7 mouse cellular contexts compared by ENCODE assay signal in genomic region chr15:80091121-80091955, GRCm38 (mm10). TPM values are rescaled to one million over a fixed set of nuclear protein-coding genes. Genes with fewer than 3 reads are reported as not detected.
DNase-seq lines count a peak whose midpoint lies in the region; ATAC-seq and TF ChIP-seq lines count a peak whose summit lies in the region.

Gene Syngr1, plus strand, starts transcription at chr15:80091334.
Gene Rpl3, minus strand, starts transcription at chr15:80091868.

- H3K27me3 ChIP-seq in embryonic facial prominence, embryonic 12.5 days, result peaks cover 60% of the 10 kb centered on the region
- H3K27me3 ChIP-seq in kidney, adult 2 months (replicated peaks; ENCODE audit: control insufficient read depth, insufficient read depth, low read length), result no peaks in the 10 kb centered on the region
- H3K27me3 ChIP-seq in limb, embryonic 13.5 days, result peaks cover 65% of the 10 kb centered on the region
- peaks cover 37% of the 10 kb centered on the region for H3K27me3 ChIP-seq in midbrain, embryonic 13.5 days

- WGBS in embryonic facial prominence, embryonic 12.5 days, result 1% methylated on average over 85 of the region's 86 CpGs
- WGBS in kidney, adult 2 months, result 2% methylated on average over 83 of the region's 86 CpGs
- WGBS in limb, embryonic 13.5 days, result 1% methylated on average over 81 of the region's 86 CpGs
- under 1% methylated on average over 69 of the region's 86 CpGs for WGBS in midbrain, embryonic 13.5 days

- H3K9ac ChIP-seq in embryonic facial prominence, embryonic 12.5 days, result peak within 1 kb of the TSS; percentile 57
- H3K9ac ChIP-seq in limb, embryonic 13.5 days, result peak within 1 kb of the TSS; percentile 57
- peak within 1 kb of the TSS; percentile 85 for H3K9ac ChIP-seq in midbrain, embryonic 13.5 days (replicated peaks)

- H3K4me2 ChIP-seq in embryonic facial prominence, embryonic 12.5 days (replicated peaks), result peak within 1 kb of the TSS; percentile 87
- peak within 1 kb of the TSS; percentile 97 for H3K4me2 ChIP-seq in limb, embryonic 13.5 days (replicated peaks)
- peak within 1 kb of the TSS; percentile 85 for H3K4me2 ChIP-seq in midbrain, embryonic 13.5 days (replicated peaks)

- H3K36me3 ChIP-seq in embryonic facial prominence, embryonic 12.5 days, result no peaks in the 10 kb centered on the region
- H3K36me3 ChIP-seq in kidney, adult 2 months (ENCODE audit: control insufficient read depth, insufficient read depth, low read length), result no peaks in the 10 kb centered on the region
- H3K36me3 ChIP-seq in limb, embryonic 13.5 days, result no peaks in the 10 kb centered on the region
- H3K36me3 ChIP-seq in midbrain, embryonic 13.5 days, result no peaks in the 10 kb centered on the region

- no peak for TF ChIP-seq POLR2A in kidney, adult 2 months (IDR thresholded peaks at IDR 0.05; ENCODE audit: low read depth, low read length)

- H3K4me1 ChIP-seq in embryonic facial prominence, embryonic 12.5 days, result peaks cover 4% of the 10 kb centered on the region; the same call in 1 of the 2 replicates
- H3K4me1 ChIP-seq in kidney, adult 2 months (ENCODE audit: control insufficient read depth, insufficient read depth, low read length), result no peaks in the 10 kb centered on the region
- peaks cover 18% of the 10 kb centered on the region; the same call in 1 of the 2 replicates for H3K4me1 ChIP-seq in limb, embryonic 13.5 days
- peaks cover 26% of the 10 kb centered on the region for H3K4me1 ChIP-seq in midbrain, embryonic 13.5 days (replicated peaks)

- DNase-seq in adrenal gland, postnatal 36 days, result peak; percentile 85 to 93
- peak; percentile 58 for DNase-seq in heart, adult 8-10 months (ENCODE audit: low spot score)
- peak; percentile 76 for DNase-seq in kidney, adult 2 months
- DNase-seq in spleen, adult 12 weeks (ENCODE audit: low spot score), result peak; percentile 73

- peak within 1 kb of the TSS; percentile 59 for H3K4me3 ChIP-seq in embryonic facial prominence, embryonic 12.5 days
- peak within 1 kb of the TSS; percentile 58 for H3K4me3 ChIP-seq in kidney, adult 2 months (ENCODE audit: insufficient read depth, low read depth, low read length)
- peak within 1 kb of the TSS; percentile 66 for H3K4me3 ChIP-seq in limb, embryonic 13.5 days
- peak within 1 kb of the TSS; percentile 78 for H3K4me3 ChIP-seq in midbrain, embryonic 13.5 days (replicated peaks)

- TF ChIP-seq CTCF in kidney, adult 2 months (conservative IDR thresholded peaks at IDR 0.05; ENCODE audit: insufficient read depth, insufficient read length, low read depth, low read length), result peak; percentile 60

- ATAC-seq in embryonic facial prominence, embryonic 12.5 days (ENCODE audit: insufficient number of reproducible peaks, insufficient read depth, low FRiP score, low TSS enrichment), result 0 out of 2 replicates have a peak, but pooled peaks have one; percentile 53
- 0 out of 2 replicates have a peak, but pooled peaks have one; percentile 34 for ATAC-seq in limb, embryonic 13.5 days (ENCODE audit: low FRiP score, low read depth)
- ATAC-seq in midbrain, embryonic 13.5 days, result peak; percentile 77

- no peak within 1 kb of the TSS for H3K27ac ChIP-seq in embryonic facial prominence, embryonic 12.5 days
- no peak within 1 kb of the TSS for H3K27ac ChIP-seq in kidney, adult 2 months (ENCODE audit: insufficient read depth, low read depth, low read length)
- H3K27ac ChIP-seq in limb, embryonic 13.5 days, result no peak within 1 kb of the TSS
- H3K27ac ChIP-seq in midbrain, embryonic 13.5 days, result peak within 1 kb of the TSS; percentile 30; the same call in 1 of the 2 replicates

- no peaks in the 10 kb centered on the region for H3K9me3 ChIP-seq in embryonic facial prominence, embryonic 12.5 days
- peaks cover 3% of the 10 kb centered on the region; the same call in 1 of the 2 replicates for H3K9me3 ChIP-seq in limb, embryonic 13.5 days
- H3K9me3 ChIP-seq in midbrain, embryonic 13.5 days, result no peaks in the 10 kb centered on the region

RNA-seq across cellular contexts. Expression of gene Syngr1, which starts in this region (rescaled TPM):
- 10 to 100 TPM; 28.0 to 31.5 TPM for total RNA-seq in adrenal gland, postnatal 36 days (2021)
- 6.4 and 8.1 TPM in 2 replicates for polyA plus RNA-seq in embryonic facial prominence, embryonic 12.5 days (2016; fragmentation: Nextera tagmentation; extraction: Ambion mirVana)
- total RNA-seq in heart, adult 8-10 months (2022), result 100 to 1,000 TPM in 2 of 4 experiments, 10 to 100 TPM in 2; 91.7 to 111 (median 98.9) TPM
- 94.8 and 106 TPM in 2 replicates for polyA plus RNA-seq in kidney, adult 2 months (2012; rRNA removed)
- polyA plus RNA-seq in limb, embryonic 13.5 days (2015; fragmentation: Nextera tagmentation; extraction: Ambion mirVana), result 5.5 and 5.6 TPM in 2 replicates
- polyA plus RNA-seq in midbrain, embryonic 13.5 days (2015; fragmentation: Nextera tagmentation; extraction: Ambion mirVana), result 20.6 and 26.2 TPM in 2 replicates

RNA-seq across cellular contexts. Expression of gene Rpl3, which starts in this region (rescaled TPM):
- total RNA-seq in adrenal gland, postnatal 36 days (2021), result 100 to 1,000 TPM; 602 to 611 TPM
- polyA plus RNA-seq in embryonic facial prominence, embryonic 12.5 days (2016; fragmentation: Nextera tagmentation; extraction: Ambion mirVana), result 944 and 1,004 TPM in 2 replicates
- 100 to 1,000 TPM; 125 to 157 (median 135) TPM for total RNA-seq in heart, adult 8-10 months (2022)
- 511 and 689 TPM in 2 replicates for polyA plus RNA-seq in kidney, adult 2 months (2012; rRNA removed)
- polyA plus RNA-seq in limb, embryonic 13.5 days (2015; fragmentation: Nextera tagmentation; extraction: Ambion mirVana), result 1,057 and 1,068 TPM in 2 replicates
- 608 and 612 TPM in 2 replicates for polyA plus RNA-seq in midbrain, embryonic 13.5 days (2015; fragmentation: Nextera tagmentation; extraction: Ambion mirVana)
